ENCODE assay signal across 20 mouse cellular contexts in genomic region chr1:90223006-90223405, GRCm38 (mm10). TPM values are rescaled to one million over a fixed set of nuclear protein-coding genes. Genes with fewer than 3 reads are reported as not detected.
DNase-seq lines count a peak whose midpoint lies in the region; ATAC-seq and TF ChIP-seq lines count a peak whose summit lies in the region.
"Had no signal": no experiment of that assay in that cellular context is flagged by ENCODE, and none has a peak within 500 bp of the region (broad histone marks: within the 10 kb centered on the region; RNA-seq: fewer than 3 reads in every experiment).

No protein-coding gene starts in this region.

- no peaks in the 10 kb centered on the region for H3K27me3 ChIP-seq in kidney, embryonic 16.5 days (ENCODE audit: insufficient read depth, low read length)
- H3K27me3 ChIP-seq in forebrain, embryonic 14.5 days (replicated peaks; ENCODE audit: control insufficient read depth, insufficient read depth, low read length) = no peaks in the 10 kb centered on the region
- H3K27me3 ChIP-seq in hindbrain, embryonic 15.5 days = no peaks in the 10 kb centered on the region
- H3K27me3 ChIP-seq in midbrain, postnatal 0 days (ENCODE audit: insufficient read depth, low read length) = no peaks in the 10 kb centered on the region

- H3K4me2 ChIP-seq in kidney, embryonic 16.5 days (replicated peaks; ENCODE audit: low read depth, low read length) = no peak overlapping the region
- H3K4me2 ChIP-seq in forebrain, embryonic 14.5 days (ENCODE audit: low read length) = peak overlapping the region; percentile 43; the same call in 1 of the 2 replicates
- H3K4me2 ChIP-seq in hindbrain, embryonic 15.5 days = no peak overlapping the region; the same call in 1 of the 2 replicates
- H3K4me2 ChIP-seq in midbrain, postnatal 0 days (ENCODE audit: low read depth, low read length, poor library complexity, severe bottlenecking) = no peak overlapping the region
- H3K4me2 ChIP-seq: heart, embryonic 11.5 days; lung, embryonic 15.5 days had no signal

- WGBS in kidney, embryonic 16.5 days = 61% methylated on average over 2 of the region's 2 CpGs
- 21% methylated on average over 2 of the region's 2 CpGs for WGBS in forebrain, embryonic 14.5 days
- 42% methylated on average over 2 of the region's 2 CpGs for WGBS in hindbrain, embryonic 15.5 days
- WGBS in midbrain, postnatal 0 days = 27% methylated on average over 2 of the region's 2 CpGs

- H3K9me3 ChIP-seq in kidney, embryonic 16.5 days (ENCODE audit: low read length) = peaks cover 2% of the 10 kb centered on the region; the same call in 1 of the 2 replicates
- H3K9me3 ChIP-seq in forebrain, embryonic 14.5 days (replicated peaks; ENCODE audit: control insufficient read depth, low read length) = no peaks in the 10 kb centered on the region
- H3K9me3 ChIP-seq in hindbrain, embryonic 15.5 days = no peaks in the 10 kb centered on the region
- no peaks in the 10 kb centered on the region for H3K9me3 ChIP-seq in midbrain, postnatal 0 days (ENCODE audit: low read length)
- H3K9me3 ChIP-seq: lung, embryonic 15.5 days had no signal

- H3K4me3 ChIP-seq in kidney, embryonic 16.5 days (ENCODE audit: low read length) = no peak overlapping the region
- no peak overlapping the region for H3K4me3 ChIP-seq in forebrain, embryonic 14.5 days (ENCODE audit: low read depth, low read length)
- no peak overlapping the region for H3K4me3 ChIP-seq in hindbrain, embryonic 15.5 days
- H3K4me3 ChIP-seq in midbrain, postnatal 0 days (ENCODE audit: low read depth, low read length) = no peak overlapping the region
- H3K4me3 ChIP-seq: lung, embryonic 15.5 days had no signal

- H3K4me1 ChIP-seq in kidney, embryonic 16.5 days (ENCODE audit: insufficient read depth, low read length) = peaks cover 16% of the 10 kb centered on the region
- peaks cover 40% of the 10 kb centered on the region for H3K4me1 ChIP-seq in forebrain, embryonic 14.5 days (ENCODE audit: control insufficient read depth, insufficient read depth, low read length)
- peaks cover 39% of the 10 kb centered on the region for H3K4me1 ChIP-seq in hindbrain, embryonic 15.5 days (replicated peaks)
- peaks cover 8% of the 10 kb centered on the region; the same call in 1 of the 2 replicates for H3K4me1 ChIP-seq in midbrain, postnatal 0 days (ENCODE audit: insufficient read depth, low read length)

- no peak for TF ChIP-seq CTCF in midbrain, postnatal 0 days (IDR thresholded peaks at IDR 0.05)

- no peak overlapping the region for H3K27ac ChIP-seq in kidney, embryonic 16.5 days (ENCODE audit: low read length)
- peak overlapping the region; percentile 70; the same call in 1 of the 2 replicates for H3K27ac ChIP-seq in forebrain, embryonic 14.5 days (ENCODE audit: low read depth, low read length)
- peak overlapping the region; percentile 46; the same call in 1 of the 2 replicates for H3K27ac ChIP-seq in hindbrain, embryonic 15.5 days (replicated peaks)
- H3K27ac ChIP-seq in midbrain, postnatal 0 days (ENCODE audit: low read depth, low read length) = no peak overlapping the region
- H3K27ac ChIP-seq: lung, embryonic 15.5 days; stomach, postnatal 0 days had no signal

- H3K36me3 ChIP-seq in kidney, embryonic 16.5 days (ENCODE audit: insufficient read depth, low read length) = peaks cover under 1% of the 10 kb centered on the region; the same call in 1 of the 2 replicates
- no peaks in the 10 kb centered on the region for H3K36me3 ChIP-seq in forebrain, embryonic 14.5 days (ENCODE audit: control insufficient read depth, insufficient read depth, low read length)
- H3K36me3 ChIP-seq in hindbrain, embryonic 15.5 days = no peaks in the 10 kb centered on the region
- no peaks in the 10 kb centered on the region for H3K36me3 ChIP-seq in midbrain, postnatal 0 days (ENCODE audit: insufficient read depth, low read length)
- H3K36me3 ChIP-seq: G1E; lung, embryonic 15.5 days had no signal

- DNase-seq in kidney, adult 8-10 months = peak; percentile 63
- DNase-seq in forebrain, embryonic 14.5 days (ENCODE audit: low spot score) = no peak
- DNase-seq in midbrain, postnatal 0 days (ENCODE audit: low spot score) = no peak
- DNase-seq in right cerebral cortex, postnatal 10 days (ENCODE audit: low spot score in 2 of 2) = no peak
- DNase-seq in lung, postnatal 4 days = no peak
- DNase-seq in urinary bladder, postnatal 36 days (ENCODE audit: low spot score in 2 of 2) = no peak
- DNase-seq: adrenal gland, adult 8-10 months; cerebellum, adult 18-20 months; gastrocnemius, postnatal 25 days; heart, postnatal 36 days; thymus, postnatal 14 days had no signal

- no peak for ATAC-seq in kidney, embryonic 16.5 days (ENCODE audit: low FRiP score, low TSS enrichment)
- no peak for ATAC-seq in forebrain, embryonic 14.5 days
- no peak for ATAC-seq in hindbrain, embryonic 15.5 days (ENCODE audit: low FRiP score, low read depth)
- no peak for ATAC-seq in midbrain, postnatal 0 days (ENCODE audit: low FRiP score)
- ATAC-seq: intestine, postnatal 0 days had no signal

- H3K9ac ChIP-seq in kidney, embryonic 16.5 days (replicated peaks; ENCODE audit: low read length) = no peak overlapping the region
- H3K9ac ChIP-seq in forebrain, embryonic 14.5 days (ENCODE audit: low read length) = no peak overlapping the region
- no peak overlapping the region for H3K9ac ChIP-seq in hindbrain, embryonic 15.5 days
- 0 out of 2 replicates have a peak overlapping the region, but pooled peaks have one; percentile 26 for H3K9ac ChIP-seq in midbrain, postnatal 0 days (replicated peaks; ENCODE audit: low read length, poor library complexity, severe bottlenecking)
- H3K9ac ChIP-seq: lung, embryonic 15.5 days had no signal

RNA-seq across cellular contexts. Expression of gene Ackr3, which starts 19.2 kb away (rescaled TPM):
- polyA plus RNA-seq in kidney, embryonic 16.5 days (2015; fragmentation: Nextera tagmentation; extraction: Ambion mirVana) = 51.8 and 54.0 TPM in 2 replicates
- 33.5 and 40.2 TPM in 2 replicates for polyA plus RNA-seq in forebrain, embryonic 14.5 days (2014; fragmentation: Nextera tagmentation; extraction: Ambion mirVana)
- polyA plus RNA-seq in hindbrain, embryonic 15.5 days (2015; fragmentation: Nextera tagmentation; extraction: Ambion mirVana) = 9.6 and 10.4 TPM in 2 replicates
- 7.9 and 9.6 TPM in 2 replicates for total RNA-seq in midbrain, postnatal 0 days (2014; rRNA removed)
- polyA plus RNA-seq in midbrain, postnatal 0 days (2015; fragmentation: Nextera tagmentation; extraction: Ambion mirVana) = 4.5 and 5.7 TPM in 2 replicates
- total RNA-seq: megakaryocyte, adult 5-6 weeks; neutrophil, adult 5-6 weeks had no signal
- polyA plus RNA-seq: G1E had no signal

Comparison
In these comparisons a context has a peak if more than half of its experiments do, and no peak if none do; other contexts are left out.
1. DNase-seq: peak in kidney, adult 8-10 months (2 of 2); none in forebrain, embryonic 14.5 days (single experiment), midbrain, postnatal 0 days (single experiment), right cerebral cortex, postnatal 10 days (0 of 2), lung, postnatal 4 days (0 of 2) and urinary bladder, postnatal 36 days (0 of 2).
2. H3K27ac ChIP-seq: peak in forebrain, embryonic 14.5 days (single experiment) and hindbrain, embryonic 15.5 days (single experiment); none in kidney, embryonic 16.5 days (single experiment) and midbrain, postnatal 0 days (single experiment).